Mouse (Mus musculus) liver, embryonic 14.5 days (tissue): ENCODE data around the gene Hist1h2bk.

Experiments used
- CTCF ChIP-seq: IDR thresholded peaks from 2 replicates; pipeline ENCODE4 v1.5.1; 2016; ENCODE audit warnings: antibody characterized with exemption, low read depth, control low read depth
- EP300 ChIP-seq: IDR thresholded peaks from 2 replicates; pipeline ENCODE4 v1.6.1; 2016; ENCODE audit warnings: antibody characterized with exemption, low read depth

GRCm38 (mm10) chr13:21997821-21998220 lies 37.8 kb upstream of the Hist1h2bk start:
- TF ChIP-seq EP300 (no peak), CTCF (no peak)
